Mouse (Mus musculus) WW6 (cell line): ENCODE data around the gene Casp2.

Source experiments
- DNase-seq: peaks from one replicate; pipeline ENCODE4 v3.0.0-alpha.2; 2013; ENCODE audit warnings: low read depth, low spot score

Casp2 gene

DNA sequence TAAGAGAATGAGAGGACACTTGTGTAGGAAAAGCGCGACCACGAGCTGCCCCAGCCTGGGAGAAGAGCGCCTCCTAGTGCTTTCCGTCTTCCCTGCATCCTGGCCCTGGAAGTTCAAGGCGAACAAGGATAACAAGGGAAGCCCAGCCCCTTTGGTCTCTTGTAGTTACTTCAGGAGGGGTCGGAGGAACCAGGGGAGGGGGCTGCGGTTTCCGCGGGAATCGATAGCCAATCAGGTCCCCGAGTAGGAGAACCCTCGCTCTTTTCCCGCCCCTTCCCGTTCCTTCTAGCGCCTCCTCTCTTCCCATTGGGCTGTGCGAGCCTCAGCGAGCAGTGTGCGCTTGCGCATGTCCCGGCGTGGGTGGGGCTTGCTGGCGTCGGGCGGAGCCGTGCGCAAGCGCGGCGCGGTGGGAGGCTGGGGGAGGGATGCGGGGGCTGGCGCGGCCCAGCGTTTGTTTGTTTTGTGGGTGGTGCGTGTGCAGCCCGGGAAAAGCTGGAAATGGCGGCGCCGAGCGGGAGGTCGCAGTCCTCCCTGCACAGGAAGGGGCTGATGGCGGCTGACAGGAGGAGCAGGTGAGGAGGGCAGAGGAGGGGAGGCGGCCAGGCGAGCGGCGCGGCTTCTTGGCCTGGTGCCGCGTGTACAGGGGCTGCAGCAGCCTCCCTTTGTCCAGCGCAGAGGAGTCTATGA lies at the start of gene Casp2:
Casp2 (plus strand) TSS at position 360 of the 687 bp plus-strand sequence.
- DNase-seq = peak; percentile 95

DNA sequence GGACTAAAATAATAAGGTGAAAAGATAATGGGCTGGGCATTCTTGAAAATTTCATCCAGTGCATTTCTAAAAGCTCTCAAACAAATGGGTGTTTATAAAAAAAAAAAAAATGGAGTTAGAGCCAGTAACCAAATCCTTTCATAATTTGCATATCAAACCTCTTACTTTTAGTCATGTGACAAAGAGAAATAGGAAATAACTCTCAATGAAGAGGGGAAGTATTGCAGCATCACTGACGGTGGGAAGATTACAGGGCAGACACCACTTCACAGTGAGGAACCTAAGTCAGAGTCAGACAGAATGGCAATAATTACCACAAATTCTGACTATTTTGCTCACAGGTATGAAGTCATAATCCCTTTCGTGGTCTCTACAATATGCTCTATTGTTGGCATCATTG lies 49.8 kb upstream of the Casp2 start, which contains the start of gene Tas2r144:
Tas2r144 (plus strand) TSS at position 301 of the 400 bp plus-strand sequence.
- DNase-seq = no peak

DNA sequence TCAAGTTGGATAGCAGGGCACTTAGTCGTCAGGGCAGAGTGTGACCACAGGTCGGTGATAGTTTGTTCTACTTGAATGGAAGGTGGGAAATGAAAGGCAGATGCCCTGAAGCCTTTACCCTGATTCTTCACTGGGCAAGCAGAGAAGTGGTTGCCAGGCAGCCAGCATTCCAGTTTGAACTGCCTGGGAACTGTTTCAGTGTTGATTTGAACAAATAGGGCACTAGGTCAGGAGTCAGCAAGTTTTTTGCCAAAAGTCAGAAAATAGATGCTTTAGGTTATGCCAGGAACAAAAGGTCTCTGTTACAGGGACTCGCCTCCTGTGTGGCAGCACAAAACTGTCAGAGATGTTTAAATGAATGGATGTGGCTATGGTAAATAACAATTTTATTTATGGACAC lies 42.5 kb upstream of the Casp2 start:
- no peak for DNase-seq

DNA sequence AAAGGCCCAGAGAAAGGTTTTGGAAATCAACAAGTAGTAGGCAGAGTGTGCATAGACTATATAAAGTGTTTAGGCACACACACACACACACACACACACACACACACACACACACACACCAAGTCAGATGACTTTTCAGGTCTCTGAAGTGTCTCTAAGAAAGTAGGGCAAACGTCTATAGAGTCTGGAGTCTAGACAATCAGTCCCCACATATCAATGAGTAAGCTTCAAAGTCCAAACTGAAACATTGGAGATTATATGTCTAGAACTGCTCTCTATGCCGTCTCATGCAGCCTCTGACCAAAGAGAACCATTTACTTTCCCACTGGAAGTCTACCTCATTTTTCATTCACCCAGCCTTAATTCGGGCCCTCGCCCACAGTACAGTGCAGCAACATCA lies 39.7 kb upstream of the Casp2 start:
- DNase-seq = no peak

DNA sequence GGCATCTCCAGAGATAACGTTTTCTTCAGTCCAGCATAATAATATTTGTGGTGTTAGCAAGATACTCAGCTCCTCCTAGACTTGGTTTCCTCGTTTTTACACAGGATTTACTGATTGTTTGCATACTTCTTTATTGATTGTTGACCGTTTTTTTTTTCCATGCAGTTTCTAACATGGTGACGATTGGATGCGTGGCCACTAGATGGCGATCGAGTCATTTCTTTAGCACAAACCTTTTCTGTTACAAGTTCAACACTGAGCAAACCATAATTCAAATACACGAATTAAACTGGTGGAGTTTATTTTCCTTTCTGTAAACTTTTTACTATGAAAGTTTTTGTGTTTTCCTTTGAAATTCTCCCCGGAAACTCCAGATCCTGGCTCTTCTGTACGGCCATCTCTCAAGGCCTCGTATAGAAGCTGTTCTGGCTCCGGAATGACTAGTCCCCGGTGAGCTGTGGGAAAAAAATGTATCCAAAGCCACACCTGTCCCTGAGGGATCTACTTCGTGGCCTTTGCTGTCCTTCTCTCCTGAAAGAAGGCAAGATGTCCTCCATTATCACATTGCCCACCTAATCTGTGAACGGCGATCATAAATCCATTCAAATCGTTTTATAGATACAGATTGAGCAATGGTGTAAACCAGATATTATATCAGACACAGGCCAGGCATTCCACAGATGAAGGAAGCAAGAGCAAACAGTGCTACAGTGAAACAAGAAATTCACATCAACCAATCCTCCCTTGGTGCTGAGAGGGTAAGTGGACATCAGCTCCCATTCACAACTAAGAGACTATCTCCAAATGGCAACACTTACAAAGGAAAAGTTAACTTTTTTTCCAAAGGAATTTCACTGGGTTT lies 37.3 kb upstream of the Casp2 start:
- DNase-seq = peak; percentile 24

DNA sequence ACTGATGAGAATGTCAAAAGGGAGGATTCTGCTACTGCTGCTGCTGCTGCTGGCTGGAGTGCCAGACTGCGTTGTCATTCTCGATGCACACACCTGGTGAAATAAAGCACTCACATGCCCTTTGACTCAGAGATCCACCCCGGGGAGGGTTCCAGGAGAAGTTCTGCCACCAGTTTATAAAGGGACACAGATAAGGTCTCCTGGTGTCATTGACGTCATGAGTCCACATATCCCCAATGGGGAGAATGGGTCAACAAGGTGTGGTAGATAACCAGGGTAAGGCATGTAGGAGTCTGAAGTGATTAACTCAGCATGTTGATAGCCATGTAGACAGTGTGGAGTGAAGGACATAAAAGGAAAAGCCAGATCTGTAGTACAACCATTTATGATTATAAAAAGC lies 35.2 kb upstream of the Casp2 start:
- DNase-seq = no peak

DNA sequence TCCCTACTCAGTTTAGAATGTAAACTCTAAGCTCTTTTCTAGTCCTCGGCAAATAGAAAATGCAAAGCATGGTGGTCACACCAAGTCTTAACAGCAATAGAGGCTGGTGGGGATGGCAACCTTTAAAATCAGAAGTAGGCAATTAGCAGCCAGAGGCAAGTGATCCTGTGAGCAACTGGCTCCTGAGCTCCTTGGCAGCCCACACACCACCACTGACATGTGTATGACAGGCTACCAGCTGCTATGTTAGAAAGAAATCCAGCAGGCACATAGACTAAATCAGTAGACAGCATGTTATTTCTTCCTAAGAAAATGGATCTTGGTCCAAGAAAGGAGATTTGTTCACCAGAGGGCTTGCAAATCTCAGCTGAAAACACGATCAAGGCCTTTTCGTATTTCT lies 33.6 kb upstream of the Casp2 start:
- DNase-seq = no peak

DNA sequence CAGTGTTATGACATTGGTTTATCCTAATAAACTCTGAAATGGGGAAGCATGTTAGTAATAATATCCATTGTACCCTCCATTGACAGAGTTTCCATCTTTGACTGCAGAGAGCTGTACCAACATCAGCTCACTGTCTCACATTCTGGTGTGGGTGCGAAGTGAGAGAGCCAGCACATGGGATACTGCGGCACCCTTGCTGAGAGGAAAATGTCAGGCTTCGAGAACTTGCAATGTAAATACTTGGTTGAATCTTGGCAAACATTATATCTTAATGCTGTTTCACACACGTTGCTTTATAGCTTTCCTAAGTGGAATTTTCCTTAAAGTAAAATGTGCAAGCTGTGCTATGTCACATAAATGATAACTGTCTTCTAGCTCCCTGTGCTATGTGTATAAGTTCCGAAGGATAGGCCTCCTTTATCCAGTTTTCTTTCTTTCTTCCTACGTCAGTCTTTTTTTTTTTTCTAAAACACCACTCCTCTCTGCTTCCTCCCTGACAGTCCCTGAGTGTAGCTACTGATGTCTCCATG lies 27.4 kb upstream of the Casp2 start:
- no peak for DNase-seq

DNA sequence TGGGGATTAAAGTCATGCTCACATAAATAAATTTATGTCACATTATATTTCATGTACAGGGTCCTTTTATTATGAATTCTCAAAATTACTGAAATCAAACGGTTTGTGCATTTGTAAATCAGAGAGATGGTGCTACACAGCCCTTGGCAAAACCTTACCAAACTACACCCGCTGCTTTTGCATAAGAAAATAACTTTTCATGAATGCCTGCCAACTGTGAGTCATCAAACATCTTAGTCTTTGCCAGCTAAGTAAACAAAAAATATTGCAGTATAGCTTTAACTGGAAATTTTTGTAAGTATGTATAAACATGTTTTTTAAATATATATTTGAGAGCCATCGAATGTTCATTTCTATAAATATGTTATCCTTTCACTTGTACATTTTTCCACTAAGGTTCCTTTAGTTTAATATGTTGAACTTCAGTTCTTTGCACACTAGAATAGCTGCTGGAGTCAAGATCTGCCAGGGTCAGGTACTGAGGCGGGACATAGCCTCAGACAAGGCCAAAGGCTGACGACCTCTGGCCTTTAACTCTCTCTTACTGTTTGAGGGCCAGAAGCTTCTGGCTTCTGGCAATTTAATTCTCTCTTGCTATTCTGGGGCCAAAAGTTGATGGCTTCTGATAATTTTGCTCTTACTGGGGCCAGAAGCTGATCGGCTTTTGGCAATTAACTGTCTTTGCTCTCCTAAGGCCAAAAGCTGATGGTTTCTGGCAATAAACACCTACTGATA lies 23.3 kb upstream of the Casp2 start:
- no peak for DNase-seq

DNA sequence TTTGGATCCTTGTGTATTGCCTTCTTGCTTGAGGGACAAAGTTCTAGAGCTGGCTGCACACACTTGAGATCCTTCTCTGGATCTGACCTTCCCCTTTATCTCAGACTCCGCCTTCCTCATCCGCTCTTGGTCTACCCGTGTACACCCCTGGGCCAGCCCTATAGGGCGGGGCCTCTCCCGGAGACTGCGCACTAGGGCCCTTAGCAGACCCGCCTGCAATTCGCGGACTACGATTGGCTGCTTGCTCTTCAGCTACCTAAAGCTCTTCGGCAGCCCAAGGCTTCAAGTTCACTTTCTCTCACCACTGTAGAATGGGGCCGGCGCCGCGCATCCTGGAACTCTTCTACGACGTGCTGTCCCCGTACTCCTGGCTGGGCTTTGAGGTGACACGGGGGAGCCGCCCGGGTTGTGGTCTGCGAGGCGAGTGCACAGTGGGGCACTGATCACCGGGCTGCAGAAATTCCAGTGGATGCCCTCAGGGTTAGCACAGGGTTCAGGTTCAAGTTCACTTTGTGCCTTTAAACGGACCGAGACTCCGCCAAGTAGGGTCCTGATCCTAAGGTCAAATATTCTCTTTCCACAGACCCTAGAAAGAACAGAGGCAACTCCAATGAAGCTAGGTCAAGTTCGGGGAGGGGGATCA lies 19.0 kb upstream of the Casp2 start, which contains the start of gene Gstk1:
Gstk1 (plus strand) TSS at position 225 of the 643 bp plus-strand sequence.
- peak; percentile 63 for DNase-seq

DNA sequence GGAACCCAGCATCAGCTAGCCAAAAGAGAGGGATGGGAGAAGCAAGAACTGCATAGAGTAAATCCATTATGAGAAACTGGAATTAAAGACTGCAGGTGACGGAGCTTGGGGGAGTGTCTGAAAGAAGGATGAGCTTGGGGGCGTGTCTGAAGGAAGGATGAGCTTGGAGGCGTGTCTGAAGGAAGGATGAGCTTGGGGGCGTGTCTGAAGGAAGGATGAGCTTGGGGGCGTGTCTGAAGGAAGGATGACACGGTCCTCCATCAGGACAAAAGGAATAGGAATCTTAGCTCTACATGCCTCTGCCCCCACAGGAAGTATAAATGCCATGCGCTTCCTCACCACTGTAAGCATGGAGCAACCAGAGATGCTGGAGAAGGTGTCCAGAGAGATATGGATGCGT lies 17.6 kb upstream of the Casp2 start:
- DNase-seq = no peak

DNA sequence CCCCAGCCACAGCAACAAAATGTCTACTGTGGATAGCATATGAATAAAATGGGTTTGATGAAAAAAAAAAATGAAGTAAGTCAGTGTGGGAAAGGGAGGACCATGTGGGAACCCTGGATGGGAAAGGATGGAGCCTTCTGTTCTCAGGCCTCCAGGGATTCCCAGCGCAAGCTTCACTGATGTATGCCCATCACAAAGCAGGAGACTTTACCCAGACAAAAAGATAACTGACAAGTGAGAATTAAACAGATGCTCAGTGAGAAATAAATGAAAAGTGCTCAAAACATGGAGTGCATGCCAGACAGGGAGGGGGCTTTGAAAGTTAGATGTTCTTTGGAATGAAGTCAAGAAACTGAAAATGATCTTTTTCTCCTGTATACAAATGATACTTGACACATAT lies 16.8 kb upstream of the Casp2 start:
- no peak for DNase-seq

DNA sequence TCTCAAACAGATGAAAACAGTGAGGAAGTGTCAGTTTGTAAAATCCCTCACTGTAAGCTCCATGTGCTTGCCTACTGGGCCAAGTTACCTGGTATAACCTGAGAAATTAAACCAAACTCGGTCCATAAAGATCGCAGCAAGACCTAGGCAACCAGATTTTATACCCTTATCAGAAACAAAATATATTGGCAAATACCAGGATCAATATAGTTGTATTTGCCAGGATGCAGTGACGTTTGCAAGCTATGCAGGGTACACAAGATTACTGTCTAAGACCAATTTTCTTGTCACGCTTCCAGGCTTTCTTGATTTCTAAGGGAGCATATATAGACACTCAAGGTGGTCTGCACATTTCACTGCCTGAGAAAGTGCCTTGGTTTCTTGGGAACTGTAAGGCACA lies 13.0 kb upstream of the Casp2 start:
- no peak for DNase-seq

DNA sequence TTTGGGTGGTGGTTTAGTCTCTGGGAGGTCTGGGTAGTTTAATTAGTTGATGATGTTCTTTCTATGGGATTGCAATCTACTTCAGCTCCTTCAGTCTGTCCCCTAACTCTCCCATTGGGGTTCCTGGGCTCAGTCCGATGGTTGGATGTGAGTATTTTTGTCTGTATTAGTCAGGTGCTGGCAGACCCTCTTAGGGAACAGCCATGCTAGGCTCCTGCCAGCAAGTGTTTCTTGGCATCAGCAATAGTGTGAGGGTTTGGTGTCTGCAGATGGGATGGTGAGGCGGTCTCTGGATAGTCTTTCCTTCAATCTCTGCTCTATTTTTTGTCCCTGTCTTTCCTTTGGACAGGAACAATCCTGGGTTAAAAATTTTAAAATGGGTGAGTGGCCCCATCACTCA lies 11.7 kb upstream of the Casp2 start:
- DNase-seq = no peak

DNA sequence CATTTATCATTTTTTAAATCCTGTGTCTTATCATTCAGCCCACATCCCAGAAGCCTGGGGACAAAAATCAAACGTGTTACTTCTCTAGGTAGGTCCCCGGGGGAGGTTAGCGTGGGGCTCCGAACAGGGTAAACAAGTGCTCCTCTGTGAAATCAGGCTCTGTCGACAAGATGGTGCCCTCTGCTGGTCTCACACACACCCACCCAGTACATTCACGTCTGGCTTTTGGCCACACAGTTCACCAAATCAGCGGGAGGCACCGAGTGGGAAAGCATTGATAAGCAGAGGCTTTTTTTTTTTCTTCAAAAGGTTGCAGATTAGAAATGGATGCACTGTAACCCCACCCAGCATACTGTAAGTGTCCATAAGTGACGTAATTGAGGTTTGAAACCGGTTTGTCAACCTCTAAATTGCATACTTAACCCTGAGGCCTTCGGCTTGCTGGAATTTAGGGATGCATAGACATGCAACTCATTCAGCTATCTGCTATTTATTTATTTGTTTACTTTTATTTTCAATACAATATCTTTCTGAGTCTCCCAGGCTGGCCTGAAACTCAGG lies 7.4 kb upstream of the Casp2 start:
- no peak for DNase-seq

DNA sequence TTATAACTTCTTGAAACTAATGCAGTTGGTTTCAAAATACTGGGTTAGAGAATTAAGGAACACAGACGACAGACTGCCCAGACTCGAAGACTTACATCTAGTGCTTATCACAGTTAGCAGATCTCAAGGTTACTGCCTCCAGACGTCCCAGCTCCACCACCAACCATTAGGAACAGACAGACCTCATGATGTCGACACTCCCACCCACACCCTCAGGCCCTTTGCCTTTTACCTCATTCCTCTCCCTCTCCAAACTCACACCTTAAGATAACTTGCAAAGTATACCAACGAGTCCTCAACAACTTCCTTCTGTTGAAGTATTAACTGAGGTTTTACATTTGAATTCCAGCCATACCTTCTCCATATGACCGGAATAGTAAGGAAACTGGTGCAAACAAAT lies 4.4 kb upstream of the Casp2 start:
- no peak for DNase-seq

DNA sequence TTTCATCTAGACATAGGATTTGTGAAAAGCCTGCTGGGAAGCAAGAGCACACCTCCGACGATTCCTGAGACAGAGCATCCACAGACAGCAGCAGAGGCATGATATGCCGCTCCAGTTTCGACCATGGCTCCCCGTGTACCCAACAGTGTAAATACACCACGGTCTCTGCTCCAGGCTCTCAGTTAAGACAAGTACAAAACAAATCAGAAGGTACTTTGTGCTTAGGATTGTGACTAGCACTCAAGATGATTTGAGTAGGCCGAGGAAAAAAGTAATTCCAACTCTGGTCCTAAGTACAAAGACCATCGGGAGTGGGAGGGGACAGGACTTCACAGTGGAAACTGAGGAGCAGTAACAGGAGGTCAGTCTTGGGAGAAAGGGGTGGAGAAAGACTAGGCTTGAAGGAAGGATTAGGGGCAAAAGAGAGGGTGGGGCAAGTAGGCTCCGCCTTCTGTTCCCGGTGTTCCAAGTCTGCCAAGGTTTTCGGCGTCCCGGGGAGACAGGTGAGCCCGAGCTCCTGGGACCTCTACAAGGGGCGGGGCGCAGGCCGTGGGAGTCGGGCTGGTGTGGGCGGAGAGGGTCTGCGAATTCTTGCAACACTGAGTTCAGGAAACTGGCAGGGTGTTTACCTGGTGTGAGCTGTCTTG lies 3.1 kb upstream of the Casp2 start, which contains the start of gene Tmem139:
Tmem139 (plus strand) TSS at position 447 of the 647 bp plus-strand sequence.
- DNase-seq = no peak

DNA sequence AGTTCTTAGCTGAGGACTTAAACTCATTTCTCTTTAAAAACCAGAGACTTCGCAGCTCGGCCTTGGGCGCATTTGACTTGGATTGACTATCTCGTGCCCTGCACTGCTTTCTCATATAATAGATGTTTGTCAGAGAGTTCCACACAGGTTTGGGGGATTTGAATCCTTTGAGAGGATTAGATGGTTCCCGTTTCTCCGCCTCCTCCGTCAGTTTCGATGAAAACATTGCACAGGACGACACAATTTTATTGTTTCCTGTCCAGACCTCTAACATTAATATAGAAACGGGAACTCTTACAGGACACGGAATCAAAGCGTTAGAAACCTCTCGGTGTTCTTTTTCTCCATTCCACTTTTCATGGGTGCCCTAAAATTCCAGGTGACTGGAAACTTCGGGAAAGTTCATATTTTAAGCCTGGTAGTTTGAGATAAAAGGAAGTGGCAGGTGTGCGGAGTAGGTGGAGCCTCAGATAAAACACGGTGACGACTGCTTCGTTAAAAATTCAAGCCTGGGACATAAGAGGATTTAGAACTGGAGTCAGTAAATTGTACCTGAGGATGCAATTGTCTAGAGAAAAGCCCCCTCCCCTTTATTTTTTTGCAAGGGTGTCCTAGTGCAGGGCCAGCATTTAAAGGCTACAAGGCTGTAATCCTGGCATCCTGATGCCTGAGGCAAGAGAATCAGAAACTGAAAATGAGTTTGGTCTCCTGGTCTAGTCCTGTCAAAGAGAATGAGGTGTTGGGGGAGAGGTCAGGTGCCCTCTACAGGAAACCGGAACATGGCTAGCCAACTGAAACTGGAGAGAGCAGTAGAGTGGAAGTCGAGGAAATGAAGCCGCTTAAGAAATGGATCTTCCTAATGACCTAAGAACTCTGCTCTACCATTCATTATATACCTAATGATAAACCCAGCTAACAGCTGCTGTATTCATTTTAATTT lies 876 bp downstream of the Casp2 start:
- no peak for DNase-seq

DNA sequence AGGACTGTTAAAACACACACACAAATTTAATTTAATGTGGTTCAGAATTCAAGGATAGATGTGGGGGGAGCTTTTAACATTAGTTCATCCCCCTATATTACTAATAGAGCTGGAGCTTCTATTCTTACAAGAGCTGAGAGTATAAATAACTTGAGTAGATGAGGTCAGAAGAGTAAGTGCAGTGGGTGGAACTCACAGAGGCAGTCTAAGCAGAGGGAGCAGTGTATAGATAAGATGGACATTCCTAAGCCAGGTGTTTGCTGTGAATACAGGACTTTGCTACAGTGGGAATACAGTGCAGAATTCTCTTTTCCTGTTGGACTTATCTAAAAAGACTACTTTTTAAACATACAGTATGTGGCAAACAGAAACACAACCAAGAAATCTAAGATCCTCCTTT lies 6.0 kb downstream of the Casp2 start:
- DNase-seq = no peak
